Mouse (Mus musculus) cerebellum, adult 2 months (tissue): ENCODE measurements around the gene Insig2.

Source experiments
- CTCF ChIP-seq: fragments of 200-500 bp; IDR thresholded peaks from 2 replicates; pipeline ENCODE4 v1.5.1; 2011; ENCODE audit warnings: low read depth, mild to moderate bottlenecking, control low read depth, low read length, moderate library complexity, borderline replicate concordance; ENCODE audit not compliant: insufficient read depth
- POLR2A ChIP-seq: fragments of 200-500 bp; IDR thresholded peaks from 2 replicates; pipeline ENCODE4 v1.6.1; 2011; ENCODE audit warnings: low read length, control low read depth, borderline replicate concordance; ENCODE audit not compliant: insufficient read depth

GRCm38 (mm10) chr1:121327344-121328192 lies 4.8 kb downstream of the Insig2 start:
- TF ChIP-seq CTCF: no peak
- peak; percentile 93 for TF ChIP-seq POLR2A
